Mouse (Mus musculus): ENCODE measurements at regions not wholly inside any gene's neighbourhood (a gene's known extent, or its start where the extent isn't known, plus 50 kb on each side); places are given as distances from the start of the nearest gene placed in this dataset.

DNA sequence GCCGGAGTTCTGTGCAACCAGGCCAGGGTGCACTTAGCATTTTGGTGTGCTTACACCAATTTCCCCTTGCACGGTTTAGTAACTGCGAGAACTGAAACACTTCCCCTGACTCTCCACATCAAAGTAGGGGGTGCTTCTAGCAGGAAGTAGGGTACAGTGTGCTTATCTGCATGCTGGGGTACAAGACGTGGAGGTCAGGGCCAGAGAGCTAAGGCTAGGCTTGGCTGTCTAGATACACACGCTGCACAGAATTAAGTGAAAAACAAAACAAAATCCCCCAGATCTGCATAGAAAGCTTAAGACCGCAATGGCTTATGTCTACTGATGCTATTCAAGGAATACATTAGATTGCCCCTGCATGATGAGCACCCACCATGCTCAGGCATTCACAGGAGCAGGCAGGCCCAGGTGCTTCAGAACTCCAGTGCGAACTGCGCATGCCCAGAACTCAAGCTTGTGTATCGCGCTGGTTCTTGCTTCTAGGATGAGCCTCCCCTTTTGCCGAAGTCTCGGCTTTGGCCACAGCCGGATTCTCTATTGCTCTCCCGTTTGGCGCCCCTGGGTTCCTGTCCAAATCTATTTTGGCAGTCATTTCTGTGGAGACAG, 78.9 kb upstream of the Slc38a2 start:
- H3K36me3 ChIP-seq (ENCODE audit: insufficient read depth), result no peaks in the 10 kb centered on the region
- no peak overlapping the region for H3K4me2 ChIP-seq
- no peaks in the 10 kb centered on the region for H3K9me3 ChIP-seq (ENCODE audit: low read depth, low read length)
- 0 out of 2 replicates have a peak, but pooled peaks cover 4% of the 10 kb centered on the region for H3K4me1 ChIP-seq (ENCODE audit: insufficient read depth)
- H3K4me3 ChIP-seq (ENCODE audit: low read depth, low read length), result no peak overlapping the region
- DNase-seq, result peak; percentile 54
- TF ChIP-seq CTCF (IDR thresholded peaks at IDR 0.05; ENCODE audit: low read depth), result no peak
- H3K27ac ChIP-seq (ENCODE audit: low read depth), result peak overlapping the region; percentile 30
- no peak overlapping the region for H3K9ac ChIP-seq
- no peaks in the 10 kb centered on the region for H3K27me3 ChIP-seq (ENCODE audit: insufficient read depth, low read length)
- 79% methylated on average over 15 of the region's 15 CpGs for WGBS
- no peak for ATAC-seq (ENCODE audit: insufficient read depth)

DNA sequence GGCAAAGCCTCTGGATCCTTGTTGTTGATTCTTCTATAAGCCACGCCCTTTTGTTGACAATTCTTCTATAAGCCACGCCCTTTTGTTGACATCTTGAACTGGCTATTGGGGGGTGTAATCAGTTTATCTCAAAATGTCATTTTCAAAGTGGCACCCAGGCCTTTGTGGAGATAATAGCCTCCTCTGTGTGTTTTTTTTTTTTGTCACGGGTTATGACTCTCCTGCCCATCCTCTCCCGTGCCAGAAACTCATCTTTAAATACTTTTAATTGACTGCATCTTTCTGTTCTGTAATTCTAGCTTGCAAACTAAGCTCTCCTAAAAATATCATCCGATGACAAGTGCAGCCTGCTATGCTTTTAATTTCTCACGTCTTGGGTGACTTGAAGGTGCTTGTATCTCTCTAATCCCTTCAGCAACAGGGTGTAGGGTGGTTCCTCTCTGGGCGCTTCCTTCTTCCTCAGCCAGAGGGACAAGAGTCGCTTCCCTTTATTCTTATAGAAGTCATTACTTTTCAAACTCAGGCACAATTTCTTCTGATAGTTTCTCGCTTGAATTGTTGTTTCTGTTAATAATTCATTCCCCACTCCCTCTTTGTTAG, 77.0 kb upstream of the Slc38a2 start:
- H3K9ac ChIP-seq, result no peak overlapping the region
- no peak for TF ChIP-seq CTCF (IDR thresholded peaks at IDR 0.05; ENCODE audit: low read depth)
- no peak for ATAC-seq (ENCODE audit: insufficient read depth)
- WGBS, result 69% methylated on average over 9 of the region's 9 CpGs
- H3K4me3 ChIP-seq (ENCODE audit: low read depth, low read length), result no peak overlapping the region
- no peaks in the 10 kb centered on the region for H3K36me3 ChIP-seq (ENCODE audit: insufficient read depth)
- no peaks in the 10 kb centered on the region for H3K9me3 ChIP-seq (ENCODE audit: low read depth, low read length)
- H3K4me2 ChIP-seq, result no peak overlapping the region
- no peaks in the 10 kb centered on the region for H3K27me3 ChIP-seq (ENCODE audit: insufficient read depth, low read length)
- no peak for DNase-seq
- no peak overlapping the region for H3K27ac ChIP-seq (ENCODE audit: low read depth)
- 0 out of 2 replicates have a peak, but pooled peaks cover 4% of the 10 kb centered on the region for H3K4me1 ChIP-seq (ENCODE audit: insufficient read depth)

DNA sequence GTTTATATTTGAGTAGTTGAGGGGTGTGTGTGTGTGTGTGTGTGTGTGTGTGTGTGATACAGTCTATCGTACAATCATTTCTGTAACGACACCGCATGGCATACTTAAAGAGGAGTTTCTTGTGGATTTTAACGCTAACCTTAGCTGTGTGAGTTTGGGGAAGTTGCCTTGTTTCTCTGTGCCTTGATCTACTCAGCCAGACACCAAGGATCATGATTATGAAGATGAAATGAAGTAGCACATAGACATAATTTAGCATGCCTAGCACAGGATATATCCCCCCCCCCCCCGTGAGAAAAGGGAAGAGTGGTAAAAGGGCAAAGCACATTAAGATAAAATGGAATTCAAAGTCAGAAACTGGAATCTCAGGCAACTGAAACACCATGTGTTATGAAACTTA, 75.6 kb upstream of the Slc38a2 start:
- no peaks in the 10 kb centered on the region for H3K36me3 ChIP-seq (ENCODE audit: insufficient read depth)
- no peak overlapping the region for H3K4me2 ChIP-seq
- ATAC-seq (ENCODE audit: insufficient read depth) (no peak), DNase-seq (no peak)
- no peaks in the 10 kb centered on the region for H3K9me3 ChIP-seq (ENCODE audit: low read depth, low read length)
- no peaks in the 10 kb centered on the region for H3K27me3 ChIP-seq (ENCODE audit: insufficient read depth, low read length)
- 0 out of 2 replicates have a peak, but pooled peaks cover 4% of the 10 kb centered on the region for H3K4me1 ChIP-seq (ENCODE audit: insufficient read depth)
- H3K9ac ChIP-seq, result no peak overlapping the region
- 68% methylated on average over 5 of the region's 5 CpGs for WGBS
- H3K4me3 ChIP-seq (ENCODE audit: low read depth, low read length), result no peak overlapping the region
- H3K27ac ChIP-seq (ENCODE audit: low read depth), result no peak overlapping the region
- TF ChIP-seq CTCF (IDR thresholded peaks at IDR 0.05; ENCODE audit: low read depth), result no peak

DNA sequence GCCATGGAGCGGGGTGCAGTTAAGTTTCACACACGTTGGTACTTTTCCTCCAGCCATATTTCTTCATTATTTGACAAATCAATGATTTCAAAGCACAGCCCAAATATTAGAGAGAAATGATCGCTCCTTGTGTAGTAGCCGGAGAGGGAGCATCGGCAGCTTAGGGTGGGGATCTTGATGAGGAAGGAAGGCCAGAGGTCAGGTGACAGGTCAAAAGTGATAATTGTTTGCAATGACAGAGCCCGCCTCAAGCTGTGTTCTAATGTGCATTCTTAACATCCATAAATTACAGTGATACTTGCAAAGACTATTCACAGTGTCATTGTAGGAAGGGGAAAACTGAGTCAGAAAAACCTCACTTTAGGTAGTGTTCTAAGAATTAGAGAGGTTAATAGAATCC, 75.1 kb upstream of the Slc38a2 start:
- DNase-seq, result no peak
- Histone ChIP-seq H3K4me2 (no peak overlapping the region), H3K9me3 (ENCODE audit: low read depth, low read length) (no peaks in the 10 kb centered on the region), H3K36me3 (ENCODE audit: insufficient read depth) (no peaks in the 10 kb centered on the region), H3K9ac (no peak overlapping the region), H3K27ac (ENCODE audit: low read depth) (peak overlapping the region; percentile 64), H3K27me3 (ENCODE audit: insufficient read depth, low read length) (no peaks in the 10 kb centered on the region), H3K4me1 (ENCODE audit: insufficient read depth) (0 out of 2 replicates have a peak, but pooled peaks cover 4% of the 10 kb centered on the region), H3K4me3 (ENCODE audit: low read depth, low read length) (no peak overlapping the region)
- 52% methylated on average over 6 of the region's 6 CpGs for WGBS
- no peak for ATAC-seq (ENCODE audit: insufficient read depth)
- TF ChIP-seq CTCF (IDR thresholded peaks at IDR 0.05; ENCODE audit: low read depth), result no peak

DNA sequence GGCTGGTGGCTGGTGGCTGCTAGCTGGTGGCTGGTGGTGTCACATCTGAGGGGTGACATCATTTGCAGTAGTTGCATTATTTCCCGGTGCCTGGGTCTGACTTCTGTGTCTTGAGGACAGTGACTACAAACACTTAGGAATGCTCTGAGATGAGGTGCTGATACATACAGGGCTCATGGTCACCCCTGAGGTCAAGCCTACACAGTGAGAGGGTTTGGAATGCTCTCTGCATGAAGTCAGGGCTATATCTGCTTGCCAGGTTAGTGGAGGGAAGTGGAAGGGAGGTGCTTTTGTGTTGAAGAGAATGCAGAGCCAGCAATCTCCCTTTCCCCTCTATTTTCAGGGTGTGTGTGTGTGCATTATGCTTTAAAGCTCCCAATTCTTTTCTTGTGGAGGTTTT, 74.1 kb upstream of the Slc38a2 start:
- no peak for TF ChIP-seq CTCF (IDR thresholded peaks at IDR 0.05; ENCODE audit: low read depth)
- H3K4me2 ChIP-seq, result no peak overlapping the region
- no peak overlapping the region for H3K9ac ChIP-seq
- no peaks in the 10 kb centered on the region for H3K9me3 ChIP-seq (ENCODE audit: low read depth, low read length)
- H3K4me3 ChIP-seq (ENCODE audit: low read depth, low read length), result no peak overlapping the region
- WGBS, result 23% methylated on average over 1 of the region's 1 CpGs
- no peaks in the 10 kb centered on the region for H3K36me3 ChIP-seq (ENCODE audit: insufficient read depth)
- ATAC-seq (ENCODE audit: insufficient read depth), result peak; percentile 65; the same call in 1 of the 2 replicates
- no peak for DNase-seq
- H3K4me1 ChIP-seq (ENCODE audit: insufficient read depth), result no peaks in the 10 kb centered on the region
- no peaks in the 10 kb centered on the region for H3K27me3 ChIP-seq (ENCODE audit: insufficient read depth, low read length)
- H3K27ac ChIP-seq (ENCODE audit: low read depth), result peak overlapping the region; percentile 64; the same call in 1 of the 2 replicates

DNA sequence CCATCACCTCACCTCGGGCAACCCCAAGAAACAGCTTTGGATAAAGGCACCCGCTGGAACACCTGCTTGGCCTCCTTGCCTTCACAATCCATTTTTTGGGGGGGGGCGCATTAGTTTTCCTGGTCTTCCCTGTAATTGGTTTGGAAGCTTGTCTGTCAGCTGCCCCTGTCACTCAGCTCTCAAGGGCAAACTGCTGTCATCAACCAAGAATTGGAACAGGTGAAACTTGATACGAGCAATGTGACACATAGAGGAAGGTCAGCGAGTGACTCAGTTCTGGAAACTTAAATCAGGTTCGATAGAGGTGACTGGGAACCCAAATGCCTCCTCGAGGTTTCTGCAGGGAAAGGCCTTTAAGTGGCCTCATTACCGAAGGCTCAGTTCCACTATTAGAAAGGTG, 73.2 kb upstream of the Slc38a2 start:
- no peak overlapping the region for H3K9ac ChIP-seq
- H3K9me3 ChIP-seq (ENCODE audit: low read depth, low read length), result no peaks in the 10 kb centered on the region
- H3K36me3 ChIP-seq (ENCODE audit: insufficient read depth), result no peaks in the 10 kb centered on the region
- H3K4me2 ChIP-seq, result no peak overlapping the region
- no peaks in the 10 kb centered on the region for H3K4me1 ChIP-seq (ENCODE audit: insufficient read depth)
- ATAC-seq (ENCODE audit: insufficient read depth) (no peak), DNase-seq (no peak)
- H3K4me3 ChIP-seq (ENCODE audit: low read depth, low read length), result no peak overlapping the region
- 62% methylated on average over 8 of the region's 8 CpGs for WGBS
- H3K27me3 ChIP-seq (ENCODE audit: insufficient read depth, low read length), result no peaks in the 10 kb centered on the region
- H3K27ac ChIP-seq (ENCODE audit: low read depth), result no peak overlapping the region
- TF ChIP-seq CTCF (IDR thresholded peaks at IDR 0.05; ENCODE audit: low read depth), result no peak

DNA sequence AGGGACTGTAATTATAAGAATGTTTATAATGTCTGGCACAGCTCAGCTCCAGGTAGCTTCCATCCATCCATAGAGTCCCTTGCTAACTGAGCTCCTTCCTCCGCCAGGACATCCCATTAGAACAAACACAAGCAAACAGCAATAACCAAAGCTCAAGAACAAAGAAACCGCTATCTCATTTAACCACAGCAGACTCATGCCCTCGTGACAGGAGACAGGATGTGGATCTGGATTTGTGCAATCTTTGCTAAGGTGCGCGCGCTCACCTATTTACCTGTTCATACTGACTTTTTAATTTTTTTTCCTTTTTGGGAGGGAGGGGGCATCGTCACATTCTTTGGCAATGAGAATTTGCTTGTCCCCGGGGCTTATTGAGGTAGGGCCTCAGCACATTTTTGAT, 71.3 kb upstream of the Slc38a2 start:
- no peak for TF ChIP-seq CTCF (IDR thresholded peaks at IDR 0.05; ENCODE audit: low read depth)
- Histone ChIP-seq H3K27me3 (ENCODE audit: insufficient read depth, low read length) (no peaks in the 10 kb centered on the region), H3K27ac (ENCODE audit: low read depth) (no peak overlapping the region), H3K36me3 (ENCODE audit: insufficient read depth) (no peaks in the 10 kb centered on the region), H3K9ac (no peak overlapping the region), H3K4me2 (no peak overlapping the region), H3K4me1 (ENCODE audit: insufficient read depth) (no peaks in the 10 kb centered on the region), H3K4me3 (ENCODE audit: low read depth, low read length) (no peak overlapping the region), H3K9me3 (ENCODE audit: low read depth, low read length) (no peaks in the 10 kb centered on the region)
- 84% methylated on average over 8 of the region's 8 CpGs for WGBS
- ATAC-seq (ENCODE audit: insufficient read depth) (no peak), DNase-seq (no peak)
